Mouse (Mus musculus): ENCODE measurements around the gene Stip1. TPM values are rescaled to one million over a fixed set of nuclear protein-coding genes. Genes with fewer than 3 reads are reported as not detected.

Stip1 gene
- polyA plus RNA-seq, 1 experiment from 2014 or later, result 214 TPM

DNA sequence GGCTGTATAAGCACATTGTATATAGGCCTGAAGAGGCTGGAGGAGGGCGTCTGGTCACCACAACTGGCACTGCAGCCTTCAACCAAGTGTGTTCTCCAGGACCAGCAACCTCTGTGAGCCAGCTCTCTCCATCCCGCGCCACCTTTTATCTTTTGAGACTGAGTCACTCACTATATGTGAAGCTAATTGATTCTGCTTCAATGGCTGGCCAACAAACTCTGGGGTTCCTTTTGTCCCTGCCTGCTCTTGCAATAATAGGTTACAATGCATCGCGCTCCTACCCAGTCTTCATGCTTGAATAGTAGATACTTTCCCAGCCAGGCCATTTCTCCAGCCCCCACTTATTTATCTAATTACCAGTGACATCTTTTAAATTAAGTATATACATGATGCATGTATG is 56.1 kb downstream of the Stip1 start:
- Histone ChIP-seq H3K4me1 (ENCODE audit: control insufficient read depth, insufficient read depth, low read depth, low read length) (peaks cover 29% of the 10 kb centered on the region), H3K9me3 (ENCODE audit: control insufficient read depth, low read length) (no peaks in the 10 kb centered on the region), H3K36me3 (ENCODE audit: control insufficient read depth, insufficient read depth, low read length) (peaks cover 12% of the 10 kb centered on the region), H3K4me3 (ENCODE audit: low read length) (no peak overlapping the region), H3K27me3 (replicated peaks; ENCODE audit: control insufficient read depth, insufficient read depth, low read length) (no peaks in the 10 kb centered on the region), H3K9ac (ENCODE audit: low read depth, low read length) (no peak overlapping the region), H3K27ac (ENCODE audit: low read depth, low read length) (no peak overlapping the region), H3K4me2 (ENCODE audit: low read length) (no peak overlapping the region)
- ATAC-seq, result no peak
- WGBS, result 26% methylated on average over 5 of the region's 5 CpGs

DNA sequence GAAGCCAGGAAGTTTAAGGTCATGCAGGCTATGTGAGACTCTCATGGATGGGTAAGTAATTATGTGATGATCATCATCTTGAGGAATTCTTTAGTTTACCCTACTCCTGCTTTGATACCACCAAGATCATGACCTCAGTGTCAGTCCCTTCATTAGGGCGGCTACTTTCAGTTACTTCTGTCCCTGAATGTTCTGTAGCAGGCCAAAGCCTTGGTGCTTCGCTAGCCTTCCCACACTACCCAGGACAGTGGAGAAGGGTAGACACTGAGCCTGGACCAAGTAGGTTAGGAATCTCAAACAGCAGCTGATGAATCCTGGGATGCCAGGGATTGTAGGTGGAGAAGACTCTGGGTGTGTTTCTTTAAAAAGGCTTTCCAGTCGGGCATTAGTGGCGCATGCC is 58.3 kb downstream of the Stip1 start:
- Histone ChIP-seq H3K4me3 (ENCODE audit: low read length) (no peak overlapping the region), H3K36me3 (ENCODE audit: control insufficient read depth, insufficient read depth, low read length) (peaks cover 22% of the 10 kb centered on the region), H3K9me3 (ENCODE audit: control insufficient read depth, low read length) (no peaks in the 10 kb centered on the region), H3K27ac (ENCODE audit: low read depth, low read length) (no peak overlapping the region), H3K27me3 (replicated peaks; ENCODE audit: control insufficient read depth, insufficient read depth, low read length) (no peaks in the 10 kb centered on the region), H3K9ac (ENCODE audit: low read depth, low read length) (no peak overlapping the region), H3K4me2 (ENCODE audit: low read length) (no peak overlapping the region), H3K4me1 (ENCODE audit: control insufficient read depth, insufficient read depth, low read depth, low read length) (peaks cover 38% of the 10 kb centered on the region)
- WGBS, result 88% methylated on average over 4 of the region's 4 CpGs
- ATAC-seq, result no peak

DNA sequence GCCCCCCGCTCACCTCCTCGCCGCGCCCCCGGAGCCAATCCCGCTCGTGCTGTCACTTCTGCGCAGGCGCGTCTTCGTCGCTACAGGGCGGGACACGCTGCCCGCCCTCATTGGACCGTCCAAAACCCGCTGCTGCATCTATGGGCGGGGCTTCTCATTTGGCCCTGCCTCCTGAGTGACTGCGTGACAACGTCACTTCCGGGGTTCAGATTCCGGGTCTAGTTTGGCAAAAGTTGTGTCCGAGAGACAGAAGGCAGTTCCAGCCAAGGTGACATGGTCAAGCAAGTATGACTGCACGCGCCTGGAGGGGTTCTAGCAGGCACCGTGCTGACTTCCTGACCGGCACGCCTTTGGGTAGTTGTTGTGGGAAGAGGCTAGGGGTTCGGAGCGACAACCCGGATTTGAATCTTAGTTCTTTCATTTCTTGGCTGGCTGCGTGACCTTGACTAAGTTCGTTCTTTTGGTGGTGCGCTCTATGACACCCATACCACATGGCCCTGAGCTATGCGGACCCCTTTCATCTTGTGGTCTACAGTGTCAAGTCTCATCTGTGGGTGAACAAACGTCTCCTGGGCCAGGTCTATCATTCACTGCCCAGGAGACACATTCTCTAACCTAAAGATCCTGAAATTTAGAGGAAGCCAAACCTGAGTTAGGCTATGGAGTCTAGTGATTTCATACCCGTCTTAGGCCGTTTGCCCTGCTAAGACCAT is 59.2 kb downstream of the Stip1 start, which contains the start of gene Fkbp2:
Fkbp2 (minus strand) TSS at position 121 of the 713 bp plus-strand sequence.
- Histone ChIP-seq H3K4me3 (ENCODE audit: low read length) (peak within 1 kb of the TSS; percentile 68), H3K9ac (ENCODE audit: low read depth, low read length) (peak within 1 kb of the TSS; percentile 84), H3K4me2 (ENCODE audit: low read length) (peak within 1 kb of the TSS; percentile 73), H3K27me3 (replicated peaks; ENCODE audit: control insufficient read depth, insufficient read depth, low read length) (no peaks in the 10 kb centered on the region), H3K9me3 (ENCODE audit: control insufficient read depth, low read length) (no peaks in the 10 kb centered on the region), H3K4me1 (ENCODE audit: control insufficient read depth, insufficient read depth, low read depth, low read length) (peaks cover 38% of the 10 kb centered on the region), H3K36me3 (ENCODE audit: control insufficient read depth, insufficient read depth, low read length) (peaks cover 22% of the 10 kb centered on the region), H3K27ac (ENCODE audit: low read depth, low read length) (peak within 1 kb of the TSS; percentile 97)
- 2% methylated on average over 38 of the region's 38 CpGs for WGBS
- ATAC-seq, result peak; percentile 88

DNA sequence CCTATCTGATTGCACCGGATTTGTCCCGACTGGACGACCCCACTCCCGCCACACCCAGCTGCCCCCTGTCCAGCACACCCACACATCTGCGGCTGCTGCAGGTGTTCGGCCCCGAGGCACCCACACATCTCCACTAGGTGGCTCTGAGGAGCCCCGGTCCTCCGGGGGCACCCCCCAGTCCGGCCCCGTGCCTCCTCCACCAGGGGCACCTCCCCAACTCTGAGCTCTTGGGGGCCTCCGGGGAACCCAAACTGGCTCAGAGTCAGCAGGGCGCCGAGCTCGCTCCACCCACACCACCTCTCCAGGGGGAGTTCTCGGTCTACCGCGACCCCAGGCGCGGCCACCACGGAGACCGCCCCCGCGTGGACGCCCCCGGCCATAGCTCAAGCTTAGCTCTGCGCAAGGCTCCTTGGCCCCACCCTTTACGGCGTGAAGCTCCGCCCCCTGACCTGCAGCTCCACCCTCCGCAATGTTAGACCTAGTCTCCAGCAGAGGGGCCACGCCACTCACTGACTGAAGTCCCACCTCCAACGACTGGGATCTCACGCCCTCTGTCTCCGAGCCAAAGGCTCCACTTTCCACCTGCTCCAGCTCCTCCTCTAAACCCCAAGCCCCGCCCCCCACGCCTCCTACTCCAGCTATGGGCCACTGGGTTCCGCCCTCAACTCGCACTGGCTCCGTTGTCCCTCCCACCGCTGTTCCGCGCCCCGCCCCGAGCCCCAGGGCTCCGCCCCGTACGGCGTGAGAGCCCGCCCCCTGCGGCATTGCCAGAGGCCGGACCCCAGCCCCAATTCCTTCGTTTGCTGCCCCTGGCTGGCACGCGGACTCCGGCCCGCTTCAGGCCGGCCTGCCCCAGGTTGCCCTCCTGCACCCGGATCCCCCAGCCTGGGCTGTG is 60.0 kb downstream of the Stip1 start:
- H3K9ac ChIP-seq (ENCODE audit: low read depth, low read length), result peak overlapping the region; percentile 84
- H3K36me3 ChIP-seq (ENCODE audit: control insufficient read depth, insufficient read depth, low read length), result peaks cover 19% of the 10 kb centered on the region
- H3K4me3 ChIP-seq (ENCODE audit: low read length), result peak overlapping the region; percentile 68
- ATAC-seq, result peak; percentile 90
- H3K4me1 ChIP-seq (ENCODE audit: control insufficient read depth, insufficient read depth, low read depth, low read length), result peaks cover 38% of the 10 kb centered on the region
- H3K4me2 ChIP-seq (ENCODE audit: low read length), result peak overlapping the region; percentile 73
- H3K9me3 ChIP-seq (ENCODE audit: control insufficient read depth, low read length), result no peaks in the 10 kb centered on the region
- under 1% methylated on average over 52 of the region's 59 CpGs for WGBS
- H3K27ac ChIP-seq (ENCODE audit: low read depth, low read length), result peak overlapping the region; percentile 97
- no peaks in the 10 kb centered on the region for H3K27me3 ChIP-seq (replicated peaks; ENCODE audit: control insufficient read depth, insufficient read depth, low read length)

DNA sequence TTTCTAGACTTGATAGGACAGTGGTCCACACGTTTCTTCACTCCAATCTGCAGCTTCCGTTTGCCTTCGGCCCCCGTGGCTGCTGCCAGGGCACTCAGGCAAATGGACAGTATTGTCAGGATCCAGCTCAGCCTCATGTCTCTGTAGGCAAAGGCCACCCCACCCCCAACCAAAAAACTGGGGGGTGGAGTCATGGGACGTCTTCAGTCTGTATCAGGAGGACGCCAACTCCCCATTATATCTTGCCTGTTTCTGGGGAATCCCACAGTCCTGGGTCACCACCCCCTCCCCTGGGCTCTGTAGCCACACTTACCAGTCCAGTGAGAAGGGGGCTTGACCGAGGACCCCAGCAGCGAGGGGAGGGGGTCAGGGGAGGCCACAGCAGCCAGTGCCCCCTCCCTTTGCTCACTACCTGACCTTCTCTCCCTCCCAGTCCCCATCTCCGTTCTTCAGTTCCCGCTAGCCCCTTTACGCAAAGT is 60.7 kb downstream of the Stip1 start:
- H3K27ac ChIP-seq (ENCODE audit: low read depth, low read length), result peak overlapping the region; percentile 97
- H3K4me2 ChIP-seq (ENCODE audit: low read length), result peak overlapping the region; percentile 73
- 9% methylated on average over 11 of the region's 11 CpGs for WGBS
- no peaks in the 10 kb centered on the region for H3K9me3 ChIP-seq (ENCODE audit: control insufficient read depth, low read length)
- peak overlapping the region; percentile 84 for H3K9ac ChIP-seq (ENCODE audit: low read depth, low read length)
- no peaks in the 10 kb centered on the region for H3K27me3 ChIP-seq (replicated peaks; ENCODE audit: control insufficient read depth, insufficient read depth, low read length)
- peaks cover 39% of the 10 kb centered on the region for H3K4me1 ChIP-seq (ENCODE audit: control insufficient read depth, insufficient read depth, low read depth, low read length)
- ATAC-seq, result no peak
- peak overlapping the region; percentile 68 for H3K4me3 ChIP-seq (ENCODE audit: low read length)
- H3K36me3 ChIP-seq (ENCODE audit: control insufficient read depth, insufficient read depth, low read length), result peaks cover 19% of the 10 kb centered on the region

DNA sequence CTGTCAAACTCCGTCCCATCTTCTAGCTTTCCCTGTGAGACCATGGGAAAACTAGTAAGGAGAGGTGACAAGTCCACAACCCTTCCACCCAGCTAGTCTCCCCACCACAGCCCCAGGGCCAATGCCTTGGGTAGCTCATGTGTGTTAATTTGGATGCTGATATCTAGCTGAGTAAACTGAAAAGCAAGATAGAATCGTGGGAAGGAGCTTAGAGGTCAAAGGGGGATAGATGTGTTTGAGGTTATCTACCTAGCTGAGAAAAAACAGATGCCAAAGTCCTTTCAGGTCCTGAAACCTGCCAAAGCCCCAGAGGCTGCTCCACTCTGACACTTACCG is 61.2 kb downstream of the Stip1 start:
- Histone ChIP-seq H3K36me3 (ENCODE audit: control insufficient read depth, insufficient read depth, low read length) (peaks cover 17% of the 10 kb centered on the region), H3K9me3 (ENCODE audit: control insufficient read depth, low read length) (no peaks in the 10 kb centered on the region), H3K27me3 (replicated peaks; ENCODE audit: control insufficient read depth, insufficient read depth, low read length) (no peaks in the 10 kb centered on the region), H3K27ac (ENCODE audit: low read depth, low read length) (peak overlapping the region; percentile 97; the same call in 1 of the 2 replicates), H3K4me2 (ENCODE audit: low read length) (peak overlapping the region; percentile 73), H3K4me1 (ENCODE audit: control insufficient read depth, insufficient read depth, low read depth, low read length) (peaks cover 42% of the 10 kb centered on the region), H3K9ac (ENCODE audit: low read depth, low read length) (peak overlapping the region; percentile 84), H3K4me3 (ENCODE audit: low read length) (peak overlapping the region; percentile 68)
- WGBS, result 53% methylated on average over 3 of the region's 3 CpGs
- no peak for ATAC-seq

DNA sequence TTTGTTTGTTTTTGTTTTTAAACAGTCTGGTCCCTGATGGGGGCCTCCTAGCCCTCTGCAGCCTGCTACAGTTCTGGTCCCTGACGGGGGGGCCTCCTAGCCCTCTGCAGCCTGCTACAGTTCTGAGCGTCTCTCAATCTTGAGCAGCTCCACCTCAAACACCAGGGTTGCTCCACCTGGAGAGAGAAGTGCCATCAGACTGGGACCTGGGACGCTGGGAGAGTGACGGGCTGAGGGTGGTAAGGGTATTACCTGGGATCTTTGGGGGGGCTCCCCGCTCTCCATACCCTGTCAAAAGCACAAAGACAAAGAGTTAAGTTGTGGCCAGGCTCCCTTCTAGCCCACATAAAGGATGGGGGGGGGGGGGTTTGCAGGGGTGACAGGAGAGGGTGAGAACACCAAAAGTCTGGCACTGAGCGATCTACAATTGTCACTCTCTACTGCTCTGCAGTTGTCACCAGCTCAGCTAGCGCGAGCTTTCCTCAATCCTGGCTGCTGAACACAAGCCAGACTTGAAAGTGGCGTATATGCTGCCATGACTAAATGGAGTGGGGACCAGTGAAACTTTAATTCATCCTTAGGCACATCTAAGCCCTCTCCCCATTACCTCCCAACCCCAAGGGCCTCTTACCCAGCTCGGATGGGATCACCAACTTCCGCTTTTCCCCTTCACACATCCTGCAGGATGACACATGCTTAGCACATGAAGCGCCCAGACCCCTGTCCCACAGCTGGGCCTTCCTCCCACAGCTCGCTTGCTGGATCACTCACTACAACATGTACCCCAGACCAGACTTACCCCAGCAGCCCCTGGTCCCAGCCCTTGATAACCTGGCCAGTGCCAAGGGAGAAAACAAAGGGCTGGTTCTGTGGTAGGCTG is 61.8 kb downstream of the Stip1 start:
- 75% methylated on average over 13 of the region's 13 CpGs for WGBS
- peak overlapping the region; percentile 68 for H3K4me3 ChIP-seq (ENCODE audit: low read length)

DNA sequence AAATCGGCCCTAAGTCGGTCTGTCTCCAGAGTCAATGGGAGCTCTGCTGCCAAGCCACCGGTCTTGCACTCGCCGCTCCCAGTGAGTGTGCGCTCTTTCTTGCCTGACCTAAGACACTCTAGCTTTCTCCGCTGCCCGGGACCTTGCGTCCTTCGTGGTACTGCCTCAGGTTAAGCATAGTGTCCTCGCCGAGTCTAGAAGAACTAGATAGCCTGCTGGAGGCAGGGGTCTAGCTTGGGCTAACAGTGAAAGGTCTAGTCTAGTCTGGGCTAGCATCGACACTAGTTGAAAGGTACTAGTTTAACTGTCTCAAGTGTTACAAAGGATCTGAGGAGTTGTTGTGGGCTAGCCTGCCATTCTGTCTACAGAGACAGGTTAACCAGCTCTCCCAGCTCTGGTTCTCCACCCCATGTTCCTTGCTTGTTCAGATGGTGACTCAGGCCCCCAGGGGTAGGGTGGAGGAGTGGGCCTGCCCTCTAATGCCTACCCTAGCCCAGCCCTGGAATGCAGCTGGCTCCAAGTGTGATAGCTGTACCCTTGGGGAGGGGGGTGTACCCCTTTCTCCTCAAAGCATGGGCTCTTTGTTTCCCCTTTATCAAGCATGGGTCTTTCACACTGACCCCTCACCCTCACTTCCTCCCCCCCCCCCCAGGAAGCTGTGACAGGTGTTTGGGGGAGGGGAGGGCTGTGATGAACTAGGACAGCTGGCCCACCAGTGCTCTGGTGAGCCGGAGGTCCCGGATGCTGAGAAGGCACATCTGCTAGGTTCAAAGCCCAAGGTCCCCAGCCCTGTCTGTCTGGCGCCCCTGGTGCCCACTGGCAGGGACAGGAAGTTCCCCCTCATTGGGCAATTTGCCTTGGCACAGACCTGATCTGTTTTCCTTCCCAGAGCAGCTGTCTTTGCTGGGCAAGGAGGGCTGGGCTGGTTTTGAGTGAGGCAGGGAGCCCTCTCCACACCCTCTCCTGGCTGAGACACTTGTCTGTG is 63.9 kb downstream of the Stip1 start, which contains the start of gene Plcb3:
Plcb3 (minus strand) TSS at position 934 of the 985 bp plus-strand sequence.
- WGBS, result under 1% methylated on average over 16 of the region's 16 CpGs
- Histone ChIP-seq H3K27ac (ENCODE audit: low read depth, low read length) (peak within 1 kb of the TSS; percentile 95), H3K4me3 (ENCODE audit: low read length) (peak within 1 kb of the TSS; percentile 58), H3K9ac (ENCODE audit: low read depth, low read length) (peak within 1 kb of the TSS; percentile 83), H3K9me3 (ENCODE audit: control insufficient read depth, low read length) (no peaks in the 10 kb centered on the region), H3K36me3 (ENCODE audit: control insufficient read depth, insufficient read depth, low read length) (peaks cover 11% of the 10 kb centered on the region), H3K27me3 (replicated peaks; ENCODE audit: control insufficient read depth, insufficient read depth, low read length) (peaks cover 1% of the 10 kb centered on the region; the same call in 1 of the 2 replicates), H3K4me1 (ENCODE audit: control insufficient read depth, insufficient read depth, low read depth, low read length) (peaks cover 39% of the 10 kb centered on the region), H3K4me2 (ENCODE audit: low read length) (peak within 1 kb of the TSS; percentile 94)
- peak; percentile 5 for ATAC-seq

More for the DNA sequence above, 61.8 kb downstream of the Stip1 start:
- Histone ChIP-seq H3K27me3 (replicated peaks; ENCODE audit: control insufficient read depth, insufficient read depth, low read length) (no peaks in the 10 kb centered on the region), H3K4me2 (ENCODE audit: low read length) (peak overlapping the region; percentile 73), H3K27ac (ENCODE audit: low read depth, low read length) (peak overlapping the region; percentile 97; the same call in 1 of the 2 replicates), H3K9ac (ENCODE audit: low read depth, low read length) (peak overlapping the region; percentile 27), H3K9me3 (ENCODE audit: control insufficient read depth, low read length) (no peaks in the 10 kb centered on the region), H3K4me1 (ENCODE audit: control insufficient read depth, insufficient read depth, low read depth, low read length) (peaks cover 42% of the 10 kb centered on the region), H3K36me3 (ENCODE audit: control insufficient read depth, insufficient read depth, low read length) (peaks cover 17% of the 10 kb centered on the region)
- ATAC-seq, result no peak

Data from hindbrain, embryonic 16.5 days (tissue).